Mouse (Mus musculus): ENCODE measurements at regions not wholly inside any gene's neighbourhood (a gene's known extent, or its start where the extent isn't known, plus 50 kb on each side); places are given as distances from the start of the nearest gene placed in this dataset.
"Not testable (repeated sequence)": the region's sequence is repeated elsewhere in the genome, so short reads cannot be mapped to it uniquely, and the experiment has no call there.

GRCm38 (mm10) chr12:27928366-27928963 is 586.1 kb upstream of the Sox11 start:
- Histone ChIP-seq H3K27me3 (ENCODE audit: control insufficient read depth, insufficient read depth, low read length) (no peaks in the 10 kb centered on the region), H3K4me1 (ENCODE audit: control insufficient read depth, insufficient read depth, low read length) (peaks cover 17% of the 10 kb centered on the region), H3K4me2 (ENCODE audit: low read depth, low read length) (no peak overlapping the region), H3K36me3 (ENCODE audit: control insufficient read depth, insufficient read depth) (no peaks in the 10 kb centered on the region), H3K27ac (ENCODE audit: low read length) (no peak overlapping the region), H3K4me3 (ENCODE audit: low read length) (no peak overlapping the region), H3K9me3 (replicated peaks; ENCODE audit: control insufficient read depth, low read length) (no peaks in the 10 kb centered on the region), H3K9ac (ENCODE audit: low read length) (no peak overlapping the region)
- WGBS = 48% methylated on average over 11 of the region's 11 CpGs
- ATAC-seq (replicated peaks; ENCODE audit: extremely low read depth, insufficient read depth, low FRiP score) = no peak

DNA sequence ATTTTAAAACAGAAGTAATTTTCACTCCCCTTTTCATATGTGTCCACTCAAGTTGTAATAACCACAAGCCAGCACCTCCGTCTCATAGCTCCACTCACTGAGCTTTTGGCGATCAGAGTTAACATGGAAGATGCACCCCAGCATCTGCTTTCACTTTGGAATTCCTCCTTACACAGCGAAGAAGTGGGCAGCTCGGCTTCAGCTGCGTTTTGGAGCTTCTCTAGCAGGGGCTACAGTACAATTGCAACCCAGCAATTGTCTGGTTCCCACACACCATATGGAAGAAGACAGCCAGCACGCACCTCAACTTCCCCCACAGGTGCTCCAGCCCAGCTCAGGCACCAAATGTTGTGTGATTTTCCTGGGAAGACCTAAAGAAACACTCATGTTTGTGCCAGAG is 584.4 kb upstream of the Sox11 start:
- H3K4me2 ChIP-seq (ENCODE audit: low read depth, low read length) = no peak overlapping the region

GRCm38 (mm10) chr12:27920607-27921006 is 578.2 kb upstream of the Sox11 start:
- Histone ChIP-seq H3K4me3 (ENCODE audit: low read length) (no peak overlapping the region), H3K4me2 (ENCODE audit: low read depth, low read length) (no peak overlapping the region), H3K9ac (ENCODE audit: low read length) (no peak overlapping the region), H3K36me3 (ENCODE audit: control insufficient read depth, insufficient read depth) (no peaks in the 10 kb centered on the region), H3K9me3 (replicated peaks; ENCODE audit: control insufficient read depth, low read length) (no peaks in the 10 kb centered on the region), H3K27ac (ENCODE audit: low read length) (no peak overlapping the region), H3K27me3 (ENCODE audit: control insufficient read depth, insufficient read depth, low read length) (no peaks in the 10 kb centered on the region), H3K4me1 (ENCODE audit: control insufficient read depth, insufficient read depth, low read length) (no peaks in the 10 kb centered on the region)
- 60% methylated on average over 1 of the region's 1 CpGs for WGBS
- no peak for ATAC-seq (replicated peaks; ENCODE audit: extremely low read depth, insufficient read depth, low FRiP score)

More for the DNA sequence above, 584.4 kb upstream of the Sox11 start:
- Histone ChIP-seq H3K27me3 (ENCODE audit: control insufficient read depth, insufficient read depth, low read length) (no peaks in the 10 kb centered on the region), H3K4me3 (ENCODE audit: low read length) (no peak overlapping the region), H3K9me3 (replicated peaks; ENCODE audit: control insufficient read depth, low read length) (no peaks in the 10 kb centered on the region), H3K9ac (ENCODE audit: low read length) (no peak overlapping the region), H3K27ac (ENCODE audit: low read length) (no peak overlapping the region), H3K36me3 (ENCODE audit: control insufficient read depth, insufficient read depth) (no peaks in the 10 kb centered on the region), H3K4me1 (ENCODE audit: control insufficient read depth, insufficient read depth, low read length) (peaks cover 5% of the 10 kb centered on the region)
- WGBS = 90% methylated on average over 6 of the region's 6 CpGs
- no peak for ATAC-seq (replicated peaks; ENCODE audit: extremely low read depth, insufficient read depth, low FRiP score)

- 66% methylated on average over 3 of the region's 3 CpGs for WGBS
- no peaks in the 10 kb centered on the region for H3K36me3 ChIP-seq (ENCODE audit: control insufficient read depth, insufficient read depth)
These were observed 574.1 kb upstream of the Sox11 start for GRCm38 (mm10) chr12:27916401-27916920.

GRCm38 (mm10) chr12:27909417-27910100 is 567.2 kb upstream of the Sox11 start:
- Histone ChIP-seq H3K36me3 (ENCODE audit: control insufficient read depth, insufficient read depth) (no peaks in the 10 kb centered on the region), H3K4me1 (ENCODE audit: control insufficient read depth, insufficient read depth, low read length) (no peaks in the 10 kb centered on the region), H3K27me3 (ENCODE audit: control insufficient read depth, insufficient read depth, low read length) (no peaks in the 10 kb centered on the region), H3K9me3 (replicated peaks; ENCODE audit: control insufficient read depth, low read length) (no peaks in the 10 kb centered on the region), H3K4me2 (ENCODE audit: low read depth, low read length) (no peak overlapping the region), H3K27ac (ENCODE audit: low read length) (no peak overlapping the region), H3K4me3 (ENCODE audit: low read length) (no peak overlapping the region), H3K9ac (ENCODE audit: low read length) (no peak overlapping the region)
- no peak for ATAC-seq (replicated peaks; ENCODE audit: extremely low read depth, insufficient read depth, low FRiP score)
- WGBS = 82% methylated on average over 5 of the region's 5 CpGs

More at GRCm38 (mm10) chr12:27916401-27916920, 574.1 kb upstream of the Sox11 start:
- H3K4me3 ChIP-seq (ENCODE audit: low read length) = no peak overlapping the region
- no peak overlapping the region for H3K27ac ChIP-seq (ENCODE audit: low read length)
- H3K4me1 ChIP-seq (ENCODE audit: control insufficient read depth, insufficient read depth, low read length) = no peaks in the 10 kb centered on the region
- no peak for ATAC-seq (replicated peaks; ENCODE audit: extremely low read depth, insufficient read depth, low FRiP score)
- no peaks in the 10 kb centered on the region for H3K9me3 ChIP-seq (replicated peaks; ENCODE audit: control insufficient read depth, low read length)
- no peak overlapping the region for H3K9ac ChIP-seq (ENCODE audit: low read length)
- H3K27me3 ChIP-seq (ENCODE audit: control insufficient read depth, insufficient read depth, low read length) = no peaks in the 10 kb centered on the region
- no peak overlapping the region for H3K4me2 ChIP-seq (ENCODE audit: low read depth, low read length)

- H3K9ac ChIP-seq (ENCODE audit: low read length); H3K4me2 ChIP-seq (ENCODE audit: low read depth, low read length); H3K9me3 ChIP-seq (replicated peaks; ENCODE audit: control insufficient read depth, low read length); H3K36me3 ChIP-seq (ENCODE audit: control insufficient read depth, insufficient read depth); ATAC-seq (replicated peaks; ENCODE audit: extremely low read depth, insufficient read depth, low FRiP score); H3K4me1 ChIP-seq (ENCODE audit: control insufficient read depth, insufficient read depth, low read length); H3K27me3 ChIP-seq (ENCODE audit: control insufficient read depth, insufficient read depth, low read length); H3K27ac ChIP-seq (ENCODE audit: low read length); H3K4me3 ChIP-seq (ENCODE audit: low read length): not testable (repeated sequence)
These were observed 554.3 kb upstream of the Sox11 start for GRCm38 (mm10) chr12:27896682-27897081.

DNA sequence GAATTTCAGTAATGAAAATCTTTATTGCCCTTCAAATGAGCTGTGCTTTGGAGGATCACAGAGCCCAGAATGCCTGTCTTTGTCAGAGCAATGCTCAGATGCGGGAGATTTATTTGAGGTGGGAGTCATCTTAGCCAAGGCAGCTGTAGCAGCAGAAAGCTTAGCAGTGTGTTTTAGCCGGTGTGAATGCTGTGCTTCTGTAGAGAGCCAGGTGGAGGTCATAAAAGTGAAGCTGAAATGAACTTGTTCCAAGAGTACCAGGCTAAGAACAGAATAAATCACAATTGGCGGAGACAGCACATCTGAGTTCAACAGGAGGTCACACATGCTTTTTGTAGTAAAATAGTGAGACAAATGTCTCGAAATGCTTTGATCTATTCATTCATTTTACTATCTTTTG is 539.3 kb upstream of the Sox11 start:
- H3K4me3 ChIP-seq (ENCODE audit: low read length) = no peak overlapping the region
- H3K4me1 ChIP-seq (ENCODE audit: control insufficient read depth, insufficient read depth, low read length) = no peaks in the 10 kb centered on the region
- H3K9me3 ChIP-seq (replicated peaks; ENCODE audit: control insufficient read depth, low read length) = no peaks in the 10 kb centered on the region
- no peak overlapping the region for H3K4me2 ChIP-seq (ENCODE audit: low read depth, low read length)
- WGBS = 62% methylated on average over 4 of the region's 4 CpGs
- H3K27ac ChIP-seq (ENCODE audit: low read length) = no peak overlapping the region
- no peak for ATAC-seq (replicated peaks; ENCODE audit: extremely low read depth, insufficient read depth, low FRiP score)
- H3K9ac ChIP-seq (ENCODE audit: low read length) = no peak overlapping the region
- no peaks in the 10 kb centered on the region for H3K27me3 ChIP-seq (ENCODE audit: control insufficient read depth, insufficient read depth, low read length)
- no peaks in the 10 kb centered on the region for H3K36me3 ChIP-seq (ENCODE audit: control insufficient read depth, insufficient read depth)

DNA sequence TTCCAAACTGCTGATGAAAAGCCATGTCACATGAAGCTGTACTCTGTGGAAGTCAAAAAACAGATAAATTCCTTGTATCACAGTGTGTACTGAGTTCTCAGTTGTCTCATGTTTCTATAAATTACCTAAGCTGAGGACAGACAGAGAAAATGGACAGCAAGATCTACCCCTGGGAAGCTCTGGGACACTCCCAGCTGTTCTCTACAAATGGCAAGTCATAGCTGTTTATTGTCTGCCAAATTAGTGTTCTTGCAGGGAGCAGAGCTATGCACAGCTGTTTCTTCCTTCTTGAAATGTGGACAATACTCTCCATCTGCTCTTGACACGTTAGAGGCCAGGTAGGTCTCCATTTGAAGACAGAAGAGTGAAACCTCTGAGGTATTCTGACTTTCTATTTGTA is 524.0 kb upstream of the Sox11 start:
- Histone ChIP-seq H3K9ac (ENCODE audit: low read length) (no peak overlapping the region), H3K36me3 (ENCODE audit: control insufficient read depth, insufficient read depth) (no peaks in the 10 kb centered on the region), H3K4me2 (ENCODE audit: low read depth, low read length) (no peak overlapping the region), H3K4me1 (ENCODE audit: control insufficient read depth, insufficient read depth, low read length) (no peaks in the 10 kb centered on the region), H3K27ac (ENCODE audit: low read length) (no peak overlapping the region), H3K4me3 (ENCODE audit: low read length) (no peak overlapping the region), H3K27me3 (ENCODE audit: control insufficient read depth, insufficient read depth, low read length) (no peaks in the 10 kb centered on the region), H3K9me3 (replicated peaks; ENCODE audit: control insufficient read depth, low read length) (no peaks in the 10 kb centered on the region; the same call in 1 of the 2 replicates)
- WGBS = 74% methylated on average over 1 of the region's 1 CpGs
- no peak for ATAC-seq (replicated peaks; ENCODE audit: extremely low read depth, insufficient read depth, low FRiP score)

DNA sequence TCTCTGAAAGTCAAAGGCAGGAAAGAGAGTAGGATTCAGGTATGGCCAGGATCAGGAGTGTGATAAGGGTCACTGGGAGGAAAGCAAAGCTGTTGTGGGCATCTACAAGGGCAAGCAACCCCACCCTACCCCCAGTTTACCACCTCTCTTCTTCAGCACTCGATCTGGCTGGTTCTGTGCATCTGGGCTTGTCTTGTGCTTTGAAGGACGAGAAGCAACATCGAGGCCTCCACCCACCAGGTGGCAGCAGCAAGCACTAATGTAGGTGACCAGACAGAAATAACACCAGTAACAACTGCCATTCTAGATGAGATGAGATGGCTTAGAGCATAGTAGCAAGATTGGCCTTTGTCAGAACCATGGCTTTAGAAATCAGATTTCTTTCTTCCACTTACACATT is 507.2 kb upstream of the Sox11 start:
- no peak for ATAC-seq (replicated peaks; ENCODE audit: extremely low read depth, insufficient read depth, low FRiP score)
- H3K4me3 ChIP-seq (ENCODE audit: low read length) = no peak overlapping the region
- H3K36me3 ChIP-seq (ENCODE audit: control insufficient read depth, insufficient read depth) = no peaks in the 10 kb centered on the region
- H3K4me2 ChIP-seq (ENCODE audit: low read depth, low read length) = no peak overlapping the region
- no peaks in the 10 kb centered on the region for H3K4me1 ChIP-seq (ENCODE audit: control insufficient read depth, insufficient read depth, low read length)
- no peaks in the 10 kb centered on the region for H3K27me3 ChIP-seq (ENCODE audit: control insufficient read depth, insufficient read depth, low read length)
- H3K9ac ChIP-seq (ENCODE audit: low read length) = no peak overlapping the region
- 88% methylated on average over 3 of the region's 3 CpGs for WGBS
- H3K9me3 ChIP-seq (replicated peaks; ENCODE audit: control insufficient read depth, low read length) = no peaks in the 10 kb centered on the region
- H3K27ac ChIP-seq (ENCODE audit: low read length) = no peak overlapping the region

Measured in heart, embryonic 16.5 days (tissue).